Mouse (Mus musculus): ENCODE results near the gene Cyb5r3.

Cyb5r3 gene

DNA sequence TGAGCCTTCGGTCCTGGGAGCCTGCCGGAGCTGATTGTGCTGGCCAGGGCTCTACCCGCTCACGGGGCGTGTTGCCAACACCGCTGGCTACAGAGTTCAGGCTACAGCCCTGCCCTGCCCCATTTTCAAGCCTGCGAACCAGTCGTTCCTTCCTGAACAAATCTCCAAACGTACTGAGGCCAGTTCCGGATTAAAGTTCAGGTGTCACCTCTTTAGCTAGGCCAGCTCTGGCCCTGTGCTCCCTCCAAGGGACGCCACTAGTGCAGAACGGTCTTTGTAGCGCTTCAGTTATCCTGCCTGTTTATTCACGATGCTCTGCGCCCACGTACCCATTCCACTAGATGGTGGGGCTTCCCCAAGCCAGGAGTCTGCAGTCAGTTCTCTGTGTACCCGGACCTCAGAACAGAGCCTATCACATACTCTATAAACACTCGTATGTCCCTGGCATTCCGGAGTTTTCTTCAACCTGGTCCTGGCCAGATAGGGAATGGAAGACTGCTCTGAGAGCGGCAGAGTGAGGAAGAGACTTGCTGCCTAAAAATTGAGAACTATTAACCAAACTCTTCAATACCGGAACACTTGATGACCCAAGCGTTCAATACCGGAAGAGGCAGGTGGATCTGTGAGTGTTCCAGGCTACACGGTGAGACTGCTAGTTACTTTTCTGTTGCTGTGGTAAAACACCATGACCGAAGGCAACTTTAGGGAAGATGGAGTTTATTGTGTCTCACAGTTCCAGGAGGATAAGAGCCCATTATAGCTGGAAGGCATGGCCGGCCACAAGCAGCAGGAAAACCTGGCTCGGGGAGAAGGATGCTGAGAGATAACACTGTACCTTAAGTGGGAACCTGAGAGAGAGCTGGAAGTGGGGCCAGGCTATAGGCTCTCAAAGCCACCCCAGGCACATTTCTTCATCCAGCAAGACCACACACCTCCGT lies at the start of gene Cyb5r3:
TSS of gene Cyb5r3 (minus strand) at position 101 of the 938 bp plus-strand sequence.
- DNase-seq (ENCODE audit: low spot score) = no peak

DNA sequence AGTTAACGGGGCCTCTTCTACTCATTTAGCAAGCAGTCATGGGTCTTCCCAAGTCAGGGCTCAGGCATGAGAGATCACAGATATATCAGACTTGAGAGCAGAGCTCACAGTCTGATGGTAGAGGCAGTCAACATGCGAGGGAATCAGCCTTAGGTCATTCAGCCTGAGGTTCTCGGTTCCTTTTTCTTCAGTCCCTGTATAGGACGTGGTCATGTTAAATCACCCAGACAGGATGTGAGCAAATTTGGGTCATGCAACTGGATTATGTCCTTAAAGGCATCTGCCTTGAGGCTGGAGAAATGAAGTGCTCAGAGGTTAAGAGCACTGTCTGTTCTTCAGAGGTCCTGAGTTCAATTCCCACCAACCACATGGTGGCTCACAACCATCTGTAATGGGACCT lies 49.3 kb upstream of the Cyb5r3 start:
- DNase-seq (ENCODE audit: low spot score) = no peak

DNA sequence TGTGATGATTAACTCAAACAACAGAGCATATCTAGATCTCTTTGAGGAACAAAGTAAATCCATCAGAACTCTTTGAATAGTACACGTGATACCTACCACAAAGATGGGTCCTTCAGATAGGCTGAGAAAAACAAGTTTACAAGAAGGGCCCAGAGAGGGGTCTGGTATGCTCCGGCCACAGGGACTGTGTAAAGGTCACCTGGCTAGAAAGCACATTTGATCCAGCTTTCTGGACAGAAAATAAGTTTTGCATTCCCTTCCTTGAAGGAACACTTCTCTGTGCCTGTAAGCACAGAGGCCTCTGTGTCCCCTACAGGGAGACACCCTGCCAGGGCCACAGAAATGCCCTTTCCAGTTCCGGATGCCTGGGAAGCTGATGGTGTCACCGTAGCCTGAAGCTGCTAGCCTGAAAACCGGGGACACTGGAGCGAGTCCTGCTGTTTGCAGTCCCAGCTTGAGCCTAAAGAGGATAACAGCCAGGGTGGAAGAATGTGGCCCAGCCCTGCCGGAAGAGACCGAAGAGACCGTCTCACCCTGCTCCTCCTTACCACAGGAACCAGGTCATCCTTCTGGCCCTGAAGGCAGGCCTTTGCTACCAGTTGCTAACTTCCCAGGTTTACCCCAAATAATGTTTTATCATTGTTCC lies 48.1 kb upstream of the Cyb5r3 start:
- DNase-seq (ENCODE audit: low spot score) = no peak

DNA sequence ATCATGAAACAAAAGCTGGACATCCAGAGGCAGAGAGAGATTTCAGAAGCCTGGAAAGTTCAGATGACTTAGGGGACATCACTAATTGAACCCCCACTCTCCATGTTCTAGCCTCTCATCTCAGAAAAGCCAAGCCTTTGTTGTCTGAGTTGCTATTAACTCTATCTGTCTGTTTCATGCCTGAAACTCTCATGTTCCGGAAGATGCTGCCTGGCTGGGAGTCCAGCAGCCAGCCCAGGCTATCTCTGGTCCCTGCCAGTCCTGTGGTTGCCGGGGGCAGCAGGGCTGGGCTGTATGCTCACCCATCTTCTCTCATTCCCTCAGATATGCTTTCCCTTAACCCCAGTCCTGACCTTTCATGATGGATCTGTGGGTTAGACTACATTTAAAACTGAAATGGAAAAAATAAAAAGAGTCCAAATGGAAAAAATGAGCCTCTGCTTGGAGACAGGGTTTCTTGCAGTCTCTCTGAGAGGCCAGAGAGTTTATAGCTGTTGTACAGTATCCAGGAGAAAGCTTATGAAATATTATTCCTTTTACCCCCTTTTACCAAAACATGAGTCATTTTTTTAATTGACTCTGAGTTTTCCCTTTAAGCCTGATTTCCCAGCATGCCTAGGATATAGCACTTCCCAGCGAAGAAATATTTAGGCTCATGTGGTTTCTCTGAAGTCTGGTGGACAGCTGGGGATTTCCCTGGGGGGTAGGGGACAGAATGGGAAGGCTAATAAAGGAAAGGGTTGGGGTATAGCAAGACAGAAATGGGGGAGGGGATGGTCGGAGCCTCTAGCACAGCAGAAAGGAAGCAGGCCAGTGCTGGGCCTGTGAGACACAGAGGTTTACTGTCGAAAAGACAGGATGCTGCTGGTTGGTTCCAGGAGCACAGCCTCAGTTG lies 43.2 kb upstream of the Cyb5r3 start:
- DNase-seq (ENCODE audit: low spot score) = no peak

DNA sequence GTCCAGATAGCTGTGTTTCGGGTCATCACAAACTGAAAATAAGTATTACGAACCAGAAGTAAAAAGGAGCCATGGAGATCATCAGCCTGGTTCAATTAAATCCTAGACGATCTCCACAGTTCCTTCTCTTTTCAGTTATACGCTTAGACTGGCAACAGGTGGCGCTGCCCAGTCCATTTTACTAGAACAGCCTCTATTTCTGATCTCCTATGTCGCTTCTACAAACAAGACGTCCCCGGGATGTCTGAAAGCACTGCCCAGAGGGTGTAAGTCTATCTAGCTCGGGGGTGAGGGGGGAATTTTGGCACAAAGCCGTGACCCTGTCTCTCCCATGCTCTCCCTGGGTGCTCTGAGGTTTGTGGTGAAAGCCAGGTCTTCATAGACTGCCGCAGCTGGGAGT lies 37.8 kb upstream of the Cyb5r3 start:
- DNase-seq (ENCODE audit: low spot score) = peak; percentile 47

DNA sequence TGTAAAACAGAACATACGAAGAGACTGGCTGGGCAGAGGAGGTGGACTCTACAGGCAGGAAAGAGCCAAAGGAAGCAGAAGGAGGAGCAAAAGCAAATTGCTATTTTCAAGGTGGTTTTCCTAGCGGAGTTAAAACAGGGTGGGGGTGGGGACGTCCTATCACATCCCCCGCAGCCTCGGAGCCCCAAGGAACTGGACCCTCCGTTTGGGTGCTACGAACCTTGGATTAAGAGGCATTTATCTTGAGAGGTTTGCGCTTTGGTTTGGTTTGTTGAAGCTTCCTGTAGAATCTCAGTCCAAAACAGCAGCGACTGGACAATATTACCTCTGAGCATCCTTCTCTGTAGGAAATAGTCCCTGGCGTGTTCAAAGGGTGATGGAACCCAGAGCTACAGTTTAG lies 37.3 kb upstream of the Cyb5r3 start:
- no peak for DNase-seq (ENCODE audit: low spot score)

DNA sequence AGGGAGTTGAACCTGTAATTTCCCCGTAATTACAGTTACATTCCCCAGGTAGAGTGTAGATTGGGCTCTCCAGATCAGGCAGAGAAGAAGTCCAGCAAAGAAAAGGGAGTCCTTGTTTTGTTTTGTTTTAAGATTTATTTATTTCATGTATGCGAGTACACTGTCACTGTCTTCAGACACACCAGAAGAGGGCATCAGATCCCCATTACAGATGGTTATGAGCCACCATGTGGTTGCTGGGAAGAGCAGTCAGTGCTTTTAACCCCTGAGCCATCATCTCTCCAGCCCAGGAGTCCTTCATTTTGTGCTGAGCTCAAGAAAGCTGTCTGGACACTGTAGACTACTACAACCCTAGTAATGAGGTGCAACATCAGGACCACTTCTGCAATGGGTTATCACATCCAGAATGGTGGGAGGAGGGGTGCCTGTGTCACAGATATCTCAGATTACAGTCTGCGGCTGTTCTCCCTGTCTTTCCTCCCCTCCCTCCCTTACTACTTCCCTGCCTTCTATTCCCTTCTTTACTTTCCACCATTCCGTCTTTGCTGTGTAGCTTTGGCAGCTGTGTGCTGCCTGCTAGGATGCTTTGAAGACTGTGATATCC lies 36.8 kb upstream of the Cyb5r3 start:
- no peak for DNase-seq (ENCODE audit: low spot score)

DNA sequence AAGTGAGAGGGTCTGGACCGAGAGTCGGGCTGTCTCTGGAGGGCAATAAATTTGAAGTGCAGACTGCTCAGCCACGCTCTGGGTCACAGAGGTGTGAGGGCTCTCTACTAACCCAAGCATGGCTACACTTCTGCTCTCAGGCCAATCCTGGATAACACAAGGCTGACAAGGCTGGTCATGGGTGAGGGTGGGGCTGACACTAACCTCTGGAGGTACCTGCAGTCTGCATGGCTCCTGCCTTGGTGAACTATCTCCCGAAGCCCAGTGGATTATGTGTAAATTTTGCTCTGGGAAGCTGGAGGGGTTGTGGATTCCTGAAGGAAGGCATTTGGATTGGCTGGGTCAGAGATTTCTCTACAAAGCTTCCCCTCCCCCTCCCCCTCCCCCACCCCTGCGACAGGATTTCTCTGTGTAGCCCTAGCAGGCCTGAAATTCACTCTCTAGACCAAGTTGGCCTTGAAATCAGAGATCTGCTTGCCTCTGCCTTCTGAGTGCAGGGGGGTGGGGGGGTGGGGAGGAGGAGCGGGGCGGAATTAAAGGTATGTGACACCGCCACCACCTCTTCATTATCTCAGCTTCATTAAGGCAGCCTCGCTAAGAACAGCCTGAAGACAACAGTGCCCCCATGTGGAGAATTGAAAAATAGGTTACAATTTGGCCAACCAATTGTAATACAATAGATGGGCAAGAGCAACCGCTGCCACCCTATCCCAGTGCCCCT lies 32.5 kb upstream of the Cyb5r3 start:
- DNase-seq (ENCODE audit: low spot score) = peak; percentile 45

DNA sequence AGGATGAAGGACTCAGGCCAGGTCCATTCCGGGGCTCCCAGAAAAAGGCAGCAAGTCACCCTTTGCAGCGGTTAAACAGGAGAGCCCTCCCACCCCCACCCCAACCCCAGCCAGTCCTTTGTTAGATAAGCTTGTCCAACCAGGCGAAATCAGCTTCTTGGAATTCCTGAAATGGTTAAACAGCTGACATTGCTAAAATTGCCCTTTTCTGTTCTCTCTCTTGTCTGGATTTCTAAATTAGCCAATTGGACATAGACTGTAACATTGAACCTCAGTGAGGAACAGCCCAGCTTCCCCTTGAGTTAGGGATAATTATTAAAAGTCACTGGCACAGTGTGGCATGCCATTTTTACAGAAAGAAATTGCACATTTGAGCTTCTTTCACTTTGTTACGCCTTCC lies 30.0 kb upstream of the Cyb5r3 start:
- no peak for DNase-seq (ENCODE audit: low spot score)

DNA sequence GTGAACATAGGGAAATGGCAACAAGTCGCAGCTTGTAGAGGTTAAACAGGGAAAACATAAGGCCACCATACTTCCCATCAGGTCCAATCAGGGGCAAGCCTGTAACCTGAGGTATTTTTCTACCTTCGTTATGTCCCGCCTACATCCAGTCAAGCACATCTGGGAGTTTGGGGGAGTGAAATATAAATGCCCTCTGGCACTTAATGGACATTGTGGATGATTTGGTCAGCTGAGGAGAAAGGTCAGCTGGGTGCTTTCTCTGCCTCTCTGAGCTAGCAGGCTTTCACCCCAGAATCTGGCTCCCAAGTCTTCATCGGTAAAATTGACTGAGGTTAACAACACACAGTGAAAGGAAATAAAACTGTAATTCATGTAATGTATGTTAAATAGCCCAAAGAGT lies 21.0 kb upstream of the Cyb5r3 start:
- DNase-seq (ENCODE audit: low spot score) = no peak

DNA sequence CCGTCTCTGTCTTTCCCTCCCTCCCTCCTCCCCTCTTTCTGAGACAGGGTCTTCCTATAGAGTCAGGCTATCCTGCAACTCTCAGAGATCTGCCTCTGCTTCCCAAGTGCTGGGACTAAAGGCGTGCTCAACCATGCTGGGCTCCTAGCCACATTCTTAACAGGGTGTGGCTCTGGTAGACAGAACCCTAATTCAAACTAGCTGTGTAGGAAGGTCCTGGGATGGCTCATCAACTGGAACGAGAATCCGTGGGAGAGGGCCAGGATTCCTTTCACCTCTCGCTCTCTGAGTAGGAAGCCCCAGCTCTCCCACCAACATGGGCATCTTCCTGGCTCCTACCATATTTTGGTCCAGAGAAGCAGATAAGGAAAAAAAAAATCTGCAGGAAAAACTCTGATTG lies 10.0 kb upstream of the Cyb5r3 start:
- no peak for DNase-seq (ENCODE audit: low spot score)

DNA sequence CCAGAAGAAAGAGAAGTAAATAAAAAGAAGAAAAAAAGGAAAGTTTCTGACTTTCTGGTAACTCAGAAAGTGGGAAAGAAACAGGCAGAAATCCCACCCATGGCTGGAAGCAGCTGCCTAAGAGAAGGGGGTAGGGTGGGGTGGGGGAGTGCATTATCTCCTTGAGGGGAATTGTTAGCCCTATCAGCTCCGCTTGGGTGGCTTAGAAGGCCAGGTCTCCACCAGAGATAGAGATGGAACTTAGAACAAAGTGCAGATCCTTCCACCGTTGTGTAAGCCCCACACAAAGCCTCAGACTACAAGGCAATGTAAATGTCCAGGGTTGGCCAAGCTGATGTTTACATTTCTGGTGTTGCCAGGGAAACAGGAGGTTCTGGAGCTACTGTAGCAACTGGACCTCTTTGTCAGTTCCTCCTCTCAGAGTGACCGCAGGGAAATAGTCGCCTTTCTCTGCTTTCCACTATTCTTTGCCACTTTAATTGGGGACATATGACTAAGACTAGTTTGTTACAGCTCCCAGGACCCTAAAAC lies 9.5 kb upstream of the Cyb5r3 start:
- DNase-seq (ENCODE audit: low spot score) = no peak

DNA sequence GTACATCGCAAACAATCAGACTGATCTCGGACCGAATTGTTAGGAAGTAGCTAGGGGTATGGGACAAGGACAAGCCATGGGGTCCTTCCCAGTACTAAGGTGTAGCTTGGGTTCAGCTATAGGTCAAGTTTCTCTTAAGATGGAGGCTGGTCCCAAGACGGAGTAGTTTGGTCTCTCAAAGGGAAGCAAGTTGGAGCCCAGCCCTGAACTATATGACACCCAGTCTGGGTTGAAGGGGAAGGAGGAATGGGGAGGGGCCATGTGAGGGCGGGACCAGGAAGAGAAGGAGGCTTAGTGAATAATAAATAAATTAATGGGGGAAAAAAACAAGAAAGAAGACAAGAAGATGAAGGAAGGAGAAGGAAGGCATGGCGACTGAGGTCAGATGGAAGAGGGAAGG lies 7.6 kb upstream of the Cyb5r3 start:
- DNase-seq (ENCODE audit: low spot score) = no peak

DNA sequence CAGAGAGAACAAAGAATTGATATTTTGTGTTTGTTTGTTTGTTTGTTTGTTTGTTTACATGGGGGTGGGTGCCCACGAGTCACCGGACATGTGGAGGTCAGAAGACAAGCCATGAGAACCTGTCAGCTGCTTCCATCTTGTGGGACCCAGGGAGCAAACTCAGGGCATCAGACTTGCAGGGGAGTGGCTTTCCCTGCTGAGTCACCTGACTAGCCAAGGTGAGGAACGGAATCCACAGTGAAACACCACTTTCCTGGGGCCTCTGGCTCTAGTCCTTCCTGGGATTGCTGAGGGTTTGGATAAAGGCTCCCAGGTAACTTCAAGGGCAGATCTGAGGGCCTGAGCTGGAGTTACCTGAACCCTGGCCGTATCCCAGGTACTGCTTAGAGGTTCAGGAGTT lies 4.3 kb upstream of the Cyb5r3 start:
- DNase-seq (ENCODE audit: low spot score) = no peak

DNA sequence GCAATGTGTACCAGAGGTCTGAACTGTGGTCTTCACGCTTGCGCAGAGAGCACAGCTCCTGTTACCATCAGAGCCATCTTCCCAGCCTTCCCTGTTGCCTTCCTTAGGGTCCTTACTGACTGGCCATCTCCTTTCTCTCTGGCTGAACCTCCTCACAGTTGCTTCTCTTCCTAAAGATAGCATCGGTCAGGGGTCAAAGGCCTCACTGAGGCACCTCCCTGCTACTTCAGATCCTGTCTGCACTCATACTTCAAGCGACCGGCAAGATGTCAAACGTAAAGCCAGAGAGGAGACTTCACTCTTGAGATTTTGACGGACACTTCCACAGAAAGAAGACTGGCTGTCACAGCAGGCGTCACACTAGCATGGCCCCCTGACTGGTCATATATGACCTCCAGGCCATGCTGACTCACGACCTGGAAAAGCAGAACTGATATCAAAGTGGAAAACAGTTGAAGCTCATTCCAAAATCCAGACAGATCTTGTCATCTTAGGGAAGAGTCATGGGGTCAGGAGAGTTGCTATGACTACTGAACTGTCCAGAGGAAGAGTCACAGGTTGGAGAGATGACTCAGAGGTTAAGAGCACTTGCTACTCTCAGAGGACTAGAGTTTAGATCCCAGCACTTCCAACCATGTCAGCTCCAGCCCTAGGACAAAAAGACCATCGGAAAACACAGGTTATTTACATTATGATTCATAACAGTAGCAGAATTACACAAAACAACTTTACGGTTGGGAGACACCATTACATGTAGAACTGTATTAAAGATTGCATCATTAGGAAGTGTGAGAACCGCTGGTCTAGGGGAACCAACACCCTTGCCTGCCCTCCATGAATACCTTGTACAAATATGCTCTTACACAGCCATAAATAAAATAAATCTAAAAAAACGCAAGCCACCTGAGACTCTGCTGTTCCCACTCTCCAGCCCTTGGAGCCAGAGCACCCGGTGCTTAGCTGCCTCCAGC lies 1.8 kb upstream of the Cyb5r3 start:
- DNase-seq (ENCODE audit: low spot score) = no peak

DNA sequence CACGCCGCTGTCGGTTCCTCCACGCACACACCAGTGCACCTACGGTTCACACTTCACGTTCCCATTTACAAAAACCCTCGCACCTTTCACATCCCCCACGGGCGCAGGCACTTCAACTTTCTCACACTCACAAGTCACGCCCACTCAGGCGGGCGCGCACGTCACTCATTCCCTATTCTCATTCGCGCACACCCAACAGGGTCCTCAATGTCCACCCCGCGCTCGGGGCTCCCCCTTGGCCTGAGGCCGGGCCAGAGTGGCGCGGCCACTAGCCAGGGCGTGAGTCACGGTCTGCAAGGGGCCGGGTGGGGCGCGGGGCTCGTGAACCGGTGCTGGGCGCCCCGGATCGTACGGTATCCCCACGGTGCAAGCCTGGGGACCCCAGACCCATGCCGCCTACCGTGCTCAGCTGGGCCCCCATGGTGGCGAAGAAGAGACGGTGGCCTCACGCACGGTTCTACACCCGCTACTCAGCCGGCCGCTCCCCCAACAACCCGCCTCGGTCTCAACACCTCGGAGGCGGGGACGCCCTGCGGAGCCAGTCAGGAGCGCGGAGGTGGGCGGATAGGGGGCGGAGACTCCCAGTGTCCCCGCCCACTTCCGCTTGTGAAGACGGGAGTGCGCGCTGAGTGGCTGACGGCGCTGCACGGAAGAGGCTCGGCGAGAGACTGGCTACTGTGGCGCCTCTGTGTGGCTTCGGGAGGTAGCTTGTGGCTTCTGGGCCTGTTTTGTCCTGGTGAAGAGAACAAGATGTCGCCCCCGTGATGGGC lies 495 bp downstream of the Cyb5r3 start:
- DNase-seq (ENCODE audit: low spot score) = peak; percentile 92

DNA sequence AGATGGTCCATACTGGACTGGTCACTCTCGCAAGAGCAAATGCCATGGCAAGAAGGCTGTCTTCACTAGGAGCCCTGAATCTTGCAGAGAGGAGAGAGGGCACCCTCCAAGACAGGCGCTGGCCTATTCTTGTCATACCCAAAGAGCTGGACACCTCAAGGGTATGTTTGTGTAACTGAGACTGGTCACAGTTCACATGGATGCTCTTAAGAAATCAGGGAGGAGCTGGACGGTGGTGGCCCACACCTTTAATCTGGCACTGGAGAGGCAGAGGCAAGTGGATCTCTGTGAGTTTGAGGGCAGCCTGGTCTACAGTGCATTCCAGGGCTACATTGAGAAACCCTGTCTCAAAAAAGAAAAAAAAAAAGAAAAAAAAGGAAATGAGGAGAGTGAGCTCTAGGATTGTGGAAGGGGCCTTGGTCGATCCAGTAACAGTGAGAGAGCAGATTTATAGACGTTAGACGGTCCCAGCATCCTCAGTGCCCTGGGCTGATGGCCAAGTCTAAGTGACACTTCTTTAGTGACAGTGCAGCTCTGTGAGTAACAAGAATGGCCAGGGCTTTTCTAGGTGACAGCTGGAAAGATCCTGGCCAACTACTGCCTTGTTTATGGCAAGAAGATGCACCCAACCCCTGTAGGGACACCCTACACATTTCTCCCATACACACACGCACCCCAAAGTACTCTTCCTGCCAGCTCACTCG lies 1.3 kb downstream of the Cyb5r3 start:
- DNase-seq (ENCODE audit: low spot score) = no peak

Measured in urinary bladder, postnatal 25 days (tissue).